Mouse (Mus musculus) heart, postnatal 0 days (tissue): ENCODE data around the gene Smok2b.
"Not testable (repeated sequence)": the region's sequence is repeated elsewhere in the genome, so short reads cannot be mapped to it uniquely, and the experiment has no call there.

ENCODE experiments used
- CTCF ChIP-seq: IDR thresholded peaks from 2 replicates; pipeline ENCODE4 v1.5.1; 2016; ENCODE audit warnings: antibody characterized with exemption, control low read depth, low read depth
- EP300 ChIP-seq: IDR thresholded peaks from 2 replicates; pipeline ENCODE4 v1.6.1; 2016; ENCODE audit warnings: antibody characterized with exemption, low read depth

GRCm38 (mm10) chr17:13229957-13230356 lies at the start of gene Smok2b:
- not testable (repeated sequence) for TF ChIP-seq CTCF, EP300
